Mouse (Mus musculus): ENCODE results near the gene C1qtnf2.

- TF ChIP-seq EP300 (optimal IDR thresholded peaks at IDR 0.05) (no peak), CTCF (IDR thresholded peaks at IDR 0.05; ENCODE audit: low read depth) (no peak)
These were observed 6.5 kb downstream of the C1qtnf2 start for GRCm38 (mm10) chr11:43480561-43480960.

Measured in stomach, postnatal 0 days (tissue).